Mouse (Mus musculus): ENCODE measurements around the gene Ift20.
"Not testable (repeated sequence)": the region's sequence is repeated elsewhere in the genome, so short reads cannot be mapped to it uniquely, and the experiment has no call there.

The Ift20 gene

GRCm38 (mm10) chr11:78522481-78522997, 13.6 kb upstream of the Ift20 start:
- DNase-seq (ENCODE audit: low spot score in 2 of 2), result peak in 1 of 2 experiments; percentile 54

DNA sequence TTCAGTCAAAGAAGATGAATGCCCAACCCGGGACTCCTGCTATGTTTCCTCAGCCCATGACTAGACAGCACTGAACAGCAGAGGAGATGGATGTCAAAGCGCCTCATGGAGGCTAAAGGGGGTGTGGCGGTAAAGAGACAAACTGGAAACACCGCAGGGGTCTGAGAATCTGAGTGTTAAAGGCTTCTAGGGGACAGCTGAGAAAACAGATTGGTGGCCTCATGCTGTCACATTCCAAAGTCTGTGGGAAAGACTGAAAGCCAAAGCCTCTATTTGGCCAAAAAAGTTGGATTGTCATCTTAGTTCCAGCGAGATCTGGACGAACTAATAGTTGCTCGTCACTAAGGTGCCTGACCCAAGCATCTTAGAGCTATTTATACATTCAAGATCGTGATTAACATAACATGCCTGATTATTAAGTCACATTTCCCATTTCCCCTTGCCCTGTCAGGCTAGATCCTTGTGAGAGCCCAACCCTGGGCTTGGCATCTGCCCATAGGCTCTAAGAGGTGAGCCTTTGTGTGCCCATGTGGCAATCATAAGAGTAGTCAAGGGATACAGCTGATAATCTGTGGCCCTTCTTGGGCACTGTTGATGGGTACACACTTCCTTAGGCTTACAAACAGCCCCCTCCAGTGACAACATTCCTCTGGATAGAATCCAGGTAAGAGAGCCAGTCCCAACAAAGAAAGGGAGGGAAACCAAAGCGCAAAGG, 12.8 kb upstream of the Ift20 start:
- DNase-seq (ENCODE audit: low spot score in 2 of 2), result peak in 1 of 2 experiments; percentile 34

GRCm38 (mm10) chr11:78524838-78525237, 11.3 kb upstream of the Ift20 start:
- DNase-seq (ENCODE audit: low spot score in 2 of 2), result no peak

GRCm38 (mm10) chr11:78528714-78529113, 7.4 kb upstream of the Ift20 start:
- no peak for DNase-seq (ENCODE audit: low spot score in 2 of 2)

- DNase-seq (ENCODE audit: low spot score in 2 of 2), result no peak
Measured at GRCm38 (mm10) chr11:78530001-78530400, 6.2 kb upstream of the Ift20 start.

GRCm38 (mm10) chr11:78531046-78531445, 5.1 kb upstream of the Ift20 start:
- DNase-seq (ENCODE audit: low spot score in 2 of 2), result peak; percentile 75 to 85

- not testable (repeated sequence) for DNase-seq (ENCODE audit: low spot score in 2 of 2)
Measured at GRCm38 (mm10) chr11:78531515-78531914, 4.6 kb upstream of the Ift20 start.

- DNase-seq (ENCODE audit: low spot score in 2 of 2), result no peak
Measured at GRCm38 (mm10) chr11:78534516-78534915, 1.6 kb upstream of the Ift20 start.

GRCm38 (mm10) chr11:78535376-78536079, 633 bp upstream of the Ift20 start:
- peak; percentile 75 to 84 for DNase-seq (ENCODE audit: low spot score in 2 of 2)

DNA sequence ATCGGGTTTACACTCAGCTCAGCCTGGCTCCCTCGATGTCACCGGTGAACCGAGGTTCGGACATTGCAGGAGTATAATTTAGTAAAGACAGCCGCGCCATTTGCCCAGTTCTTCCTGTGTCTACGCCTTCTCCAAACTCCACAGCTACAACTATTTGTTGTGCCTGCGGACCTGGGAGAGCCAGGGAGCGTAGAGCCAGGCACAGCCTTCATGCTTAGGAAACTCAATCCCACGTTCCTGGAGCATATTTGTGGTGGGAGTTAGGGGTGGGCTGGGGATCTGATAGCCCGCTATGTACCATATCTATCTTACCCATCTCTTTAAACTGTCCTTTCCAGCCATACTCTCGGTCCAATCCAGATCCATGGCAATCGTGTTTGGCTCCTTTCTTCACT, 526 bp downstream of the Ift20 start:
- DNase-seq (ENCODE audit: low spot score in 2 of 2), result no peak

GRCm38 (mm10) chr11:78540358-78540757, 4.2 kb downstream of the Ift20 start:
- no peak for DNase-seq (ENCODE audit: low spot score in 2 of 2)

DNA sequence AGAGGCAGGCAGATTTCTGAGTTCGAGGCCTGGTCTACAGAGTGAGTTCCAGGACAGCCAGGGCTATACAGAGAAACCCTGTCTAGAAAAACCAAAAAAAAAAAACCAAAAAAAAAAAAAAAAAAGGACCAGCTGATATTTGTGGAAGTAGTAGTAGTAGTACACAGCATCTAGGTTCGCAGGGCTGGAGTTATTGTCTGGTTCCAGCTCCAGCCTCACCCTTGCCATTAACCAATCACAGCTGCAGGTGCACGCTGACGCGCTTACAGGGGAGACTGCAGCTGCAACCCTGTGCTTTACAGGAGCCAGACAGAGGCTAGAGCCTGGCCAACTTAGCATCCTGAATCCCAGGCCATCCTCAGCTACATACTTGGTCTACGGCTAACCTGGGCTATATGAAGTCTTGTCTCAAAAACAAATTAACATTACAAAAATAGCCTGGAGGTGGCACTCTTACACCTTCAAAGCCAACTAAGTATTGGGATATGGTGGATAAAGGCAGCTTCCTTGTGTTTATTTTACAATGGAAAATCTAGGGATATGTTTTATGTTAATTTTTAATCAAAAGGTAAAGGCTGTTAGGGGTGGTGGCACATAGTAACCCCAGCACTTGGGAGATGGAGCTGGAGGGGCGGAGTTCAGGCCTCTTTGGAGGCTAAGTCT, 8.4 kb downstream of the Ift20 start:
- DNase-seq (ENCODE audit: low spot score in 2 of 2), result no peak

DNA sequence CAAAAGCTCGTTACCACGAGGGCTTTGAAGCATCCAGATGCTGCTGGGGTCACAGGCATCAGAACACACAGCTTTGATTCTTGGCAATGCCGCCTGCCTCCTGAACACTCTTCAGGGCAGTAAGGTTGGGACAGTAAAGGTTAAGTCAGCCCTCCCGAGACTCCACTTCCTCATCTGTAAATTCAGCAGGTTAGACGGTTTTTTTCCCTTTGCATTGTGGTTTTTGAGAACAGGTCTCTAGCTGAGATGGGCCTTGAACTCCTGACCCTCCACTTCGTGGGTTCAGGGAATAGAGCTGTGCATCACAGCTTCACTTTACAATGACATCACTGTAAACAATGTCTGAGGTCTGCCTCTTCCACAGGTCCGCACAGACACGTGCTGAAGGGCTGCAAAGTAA, 9.0 kb downstream of the Ift20 start:
- DNase-seq (ENCODE audit: low spot score in 2 of 2), result no peak

DNA sequence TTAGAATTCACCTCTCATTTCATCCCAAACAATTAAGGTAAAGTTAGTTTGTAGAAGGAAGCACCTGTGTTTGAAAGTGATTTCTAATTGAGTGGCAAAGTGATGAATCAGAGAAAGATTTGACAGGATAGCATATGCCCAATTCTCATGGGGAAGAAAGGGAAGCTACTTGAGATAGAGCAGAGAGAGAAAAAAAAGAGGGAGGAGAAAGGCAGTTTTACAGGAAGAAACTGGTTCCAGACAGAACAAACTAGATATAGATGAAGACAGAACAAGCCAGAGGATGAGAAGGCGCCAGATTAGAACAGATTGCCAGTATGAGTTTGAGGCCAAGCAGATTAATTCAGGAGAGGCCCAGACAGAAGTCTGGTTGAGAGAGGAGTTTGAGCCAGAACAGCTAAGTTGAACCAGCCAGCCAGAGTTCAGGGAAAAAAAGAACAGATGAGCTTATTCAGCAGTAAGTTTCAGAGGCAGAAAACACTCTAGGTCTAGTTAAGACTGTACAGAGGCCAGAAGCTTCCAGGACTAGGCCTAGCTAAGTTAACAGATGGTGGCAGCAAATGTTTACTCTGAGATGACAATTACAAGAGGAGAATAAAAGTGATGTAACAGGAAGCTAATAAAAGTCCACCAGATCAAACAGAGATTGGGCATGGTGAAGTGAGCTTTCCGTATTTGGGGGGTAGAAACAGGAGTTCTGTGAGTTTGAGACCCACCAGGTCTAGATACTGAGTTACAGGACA, 11.7 kb downstream of the Ift20 start:
- no peak for DNase-seq (ENCODE audit: low spot score in 2 of 2)

DNA sequence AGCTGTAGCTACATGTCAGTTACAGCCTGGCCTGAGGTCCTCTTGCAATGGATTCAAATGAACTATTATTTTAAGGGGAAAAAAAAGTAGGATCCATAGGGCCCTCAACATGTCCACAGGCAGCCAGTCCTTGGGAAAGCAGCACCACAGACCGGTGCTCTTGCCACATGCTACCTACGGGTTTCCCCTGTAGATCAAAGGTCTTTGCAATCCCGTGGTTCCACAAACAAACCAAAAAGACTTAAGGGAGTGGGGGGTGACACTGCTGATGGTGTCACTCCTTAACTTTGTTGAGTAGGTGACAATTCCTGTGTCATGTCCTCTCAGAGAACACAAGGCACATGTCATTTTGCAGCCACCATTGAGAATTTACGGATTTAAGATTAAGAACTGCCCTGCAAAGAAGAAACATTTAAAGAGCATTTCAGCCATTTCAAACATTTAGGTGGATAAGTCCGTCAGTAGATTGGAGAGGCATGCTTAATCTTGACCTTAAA, 13.4 kb downstream of the Ift20 start:
- no peak for DNase-seq (ENCODE audit: low spot score in 2 of 2)

- DNase-seq (ENCODE audit: low spot score in 2 of 2), result peak; percentile 97 to 98
Measured at GRCm38 (mm10) chr11:78550168-78551058, 14.3 kb downstream of the Ift20 start, which contains the start of gene Tmem97. TSS of gene Tmem97 (minus strand) at chr11:78550777.

- no peak for DNase-seq (ENCODE audit: low spot score in 2 of 2)
Measured at GRCm38 (mm10) chr11:78551059-78551398, 14.9 kb downstream of the Ift20 start.

- no peak for DNase-seq (ENCODE audit: low spot score in 2 of 2)
Measured at GRCm38 (mm10) chr11:78555623-78556022, 19.5 kb downstream of the Ift20 start.

DNA sequence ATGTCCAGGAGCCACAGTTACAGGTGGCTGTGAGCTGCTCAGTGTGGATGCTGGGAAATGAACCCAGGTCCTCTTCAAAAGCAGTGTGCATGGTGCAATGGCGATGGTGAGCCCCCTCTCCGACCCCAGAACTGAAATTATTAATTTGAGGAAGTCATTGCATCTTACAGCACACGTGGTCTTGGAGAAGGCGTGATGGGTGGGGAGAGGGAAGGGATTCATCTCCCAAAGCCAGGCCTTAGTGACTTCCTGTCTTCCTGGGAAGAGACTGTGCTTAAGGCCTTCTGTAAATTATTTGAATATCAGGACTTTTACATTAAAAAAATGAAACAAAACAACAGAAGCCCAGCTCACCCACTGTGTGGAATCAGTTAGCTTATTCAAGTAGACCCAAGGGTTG, 19.9 kb downstream of the Ift20 start:
- DNase-seq (ENCODE audit: low spot score in 2 of 2), result no peak

DNA sequence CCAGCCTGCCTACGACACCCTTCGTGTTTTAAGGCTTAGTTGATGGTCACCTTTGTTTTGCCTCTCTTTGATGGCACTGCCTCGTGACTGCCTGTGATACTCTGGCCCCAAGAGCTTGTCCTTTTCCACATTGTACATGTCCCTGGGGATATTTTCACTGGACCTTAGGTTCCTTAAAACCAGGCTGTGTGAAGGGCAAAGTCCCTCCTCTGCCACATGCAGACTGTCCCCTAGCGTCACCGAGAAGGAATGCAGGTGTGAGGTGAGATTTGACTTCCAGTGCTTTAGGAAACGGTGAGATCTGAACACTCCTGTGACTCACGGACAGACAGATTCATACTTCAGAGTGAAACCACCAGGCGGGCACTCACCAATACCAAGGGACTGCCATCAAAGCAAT, 21.1 kb downstream of the Ift20 start:
- DNase-seq (ENCODE audit: low spot score in 2 of 2), result no peak

- DNase-seq (ENCODE audit: low spot score in 2 of 2), result peak; percentile 48 to 73
Measured at GRCm38 (mm10) chr11:78560447-78560846, 24.3 kb downstream of the Ift20 start.
